Mouse (Mus musculus) cortical plate, adult 2 months (tissue): ENCODE measurements around the gene Hip1r.

Source experiments
- CTCF ChIP-seq: fragments of 200-500 bp; IDR thresholded peaks from 2 replicates; pipeline ENCODE4 v1.5.1; 2011; ENCODE audit warnings: mild to moderate bottlenecking, control low read depth, low read length; ENCODE audit not compliant: insufficient read depth; ENCODE audit errors: extremely low read depth
- POLR2A ChIP-seq: fragments of 200-500 bp; IDR thresholded peaks from 2 replicates; pipeline ENCODE4 v1.6.1; 2011; ENCODE audit warnings: mild to moderate bottlenecking, low read length, control low read depth; ENCODE audit not compliant: insufficient read depth; ENCODE audit errors: extremely low read depth

- TF ChIP-seq CTCF (no peak), POLR2A (no peak)
Observed at GRCm38 (mm10) chr5:124029220-124030035, 56.0 kb downstream of the Hip1r start.
